Mouse (Mus musculus): ENCODE results near the gene Fcho1. TPM values are rescaled to one million over a fixed set of nuclear protein-coding genes. Genes with fewer than 3 reads are reported as not detected.

Gene Fcho1
- polyA plus RNA-seq, 1 experiment from 2014 or later = 1.4 TPM

DNA sequence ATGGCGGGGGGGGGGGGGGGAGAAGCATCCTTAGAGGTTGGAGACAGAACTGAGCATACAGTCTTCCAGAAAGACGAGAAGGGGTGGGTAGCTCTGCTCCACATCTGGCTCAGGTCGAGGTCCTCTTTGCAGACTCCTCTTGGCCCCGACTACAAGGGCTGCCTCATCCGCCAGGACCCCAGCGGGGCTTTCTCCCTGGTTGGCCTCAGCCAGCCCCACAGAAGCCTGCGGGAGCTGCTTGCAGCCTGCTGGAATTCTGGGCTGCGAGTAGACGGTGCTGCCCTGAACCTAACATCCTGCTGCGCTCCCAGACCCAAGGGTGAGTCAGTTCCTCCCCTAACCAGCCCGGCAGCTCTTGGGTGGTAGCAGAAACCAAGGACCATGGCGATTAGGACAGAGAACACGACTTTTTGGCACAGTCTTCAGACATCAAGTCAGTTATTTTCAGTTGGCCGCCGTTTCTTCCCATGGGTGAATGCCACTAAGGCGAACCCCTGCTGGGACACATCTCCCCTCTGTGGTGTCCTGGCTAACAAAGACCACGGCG, 44.1 kb downstream of the Fcho1 start:
- Histone ChIP-seq H3K4me3 (ENCODE audit: control insufficient read depth in 1 of 2, insufficient read depth in 1 of 2, low read depth in 1 of 2, low read length in 2 of 2) (no peak overlapping the region), H3K27me3 (ENCODE audit: control insufficient read depth, insufficient read depth, low read length) (peaks cover 81% of the 10 kb centered on the region), H3K9me3 (ENCODE audit: control insufficient read depth, low read length) (no peaks in the 10 kb centered on the region), H3K4me1 (ENCODE audit: control insufficient read depth in 2 of 2, insufficient read depth in 2 of 2, low read length in 2 of 2) (peaks cover 17 to 26% of the 10 kb centered on the region in 2 experiments), H3K4me2 (ENCODE audit: low read length) (no peak overlapping the region), H3K9ac (ENCODE audit: low read length) (no peak overlapping the region), H3K27ac (replicated peaks in 1 of 2; ENCODE audit: control insufficient read depth in 1 of 2, insufficient read depth in 1 of 2, low read depth in 2 of 2, low read length in 2 of 2) (no peak overlapping the region), H3K36me3 (ENCODE audit: control insufficient read depth, insufficient read depth, low read length) (no peaks in the 10 kb centered on the region)
- ATAC-seq (ENCODE audit: insufficient number of reproducible peaks, insufficient read depth, low FRiP score, low read depth) = no peak
- WGBS = 19% methylated on average over 18 of the region's 18 CpGs

DNA sequence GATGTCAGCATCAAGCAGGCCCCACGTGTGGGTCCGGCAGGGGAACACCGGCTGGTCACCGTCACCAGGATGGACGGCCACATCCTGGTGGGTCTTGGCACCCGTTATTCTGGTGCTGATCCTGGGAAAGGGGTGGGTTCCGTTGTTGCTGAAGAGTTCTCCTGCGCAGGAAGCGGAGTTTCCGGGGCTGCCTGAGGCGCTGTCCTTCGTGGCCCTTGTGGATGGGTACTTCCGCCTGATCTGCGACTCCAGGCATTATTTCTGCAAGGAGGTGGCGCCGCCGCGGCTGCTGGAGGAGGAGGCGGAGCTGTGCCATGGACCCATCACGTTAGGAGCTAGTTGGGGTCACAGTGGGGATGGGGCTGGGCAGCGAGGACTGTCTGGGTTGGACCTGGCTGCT, 45.0 kb downstream of the Fcho1 start:
- Histone ChIP-seq H3K36me3 (ENCODE audit: control insufficient read depth, insufficient read depth, low read length) (no peaks in the 10 kb centered on the region), H3K4me2 (ENCODE audit: low read length) (no peak overlapping the region), H3K27me3 (ENCODE audit: control insufficient read depth, insufficient read depth, low read length) (peaks cover 72% of the 10 kb centered on the region), H3K27ac (replicated peaks in 1 of 2; ENCODE audit: control insufficient read depth in 1 of 2, insufficient read depth in 1 of 2, low read depth in 2 of 2, low read length in 2 of 2) (no peak overlapping the region), H3K4me3 (ENCODE audit: control insufficient read depth in 1 of 2, insufficient read depth in 1 of 2, low read depth in 1 of 2, low read length in 2 of 2) (no peak overlapping the region), H3K9ac (ENCODE audit: low read length) (no peak overlapping the region), H3K4me1 (ENCODE audit: control insufficient read depth in 2 of 2, insufficient read depth in 2 of 2, low read length in 2 of 2) (peaks cover 10 to 24% of the 10 kb centered on the region in 2 experiments; a peak in 3 of 4 replicates), H3K9me3 (ENCODE audit: control insufficient read depth, low read length) (no peaks in the 10 kb centered on the region)
- ATAC-seq (ENCODE audit: insufficient number of reproducible peaks, insufficient read depth, low FRiP score, low read depth) = no peak
- 17% methylated on average over 21 of the region's 21 CpGs for WGBS

DNA sequence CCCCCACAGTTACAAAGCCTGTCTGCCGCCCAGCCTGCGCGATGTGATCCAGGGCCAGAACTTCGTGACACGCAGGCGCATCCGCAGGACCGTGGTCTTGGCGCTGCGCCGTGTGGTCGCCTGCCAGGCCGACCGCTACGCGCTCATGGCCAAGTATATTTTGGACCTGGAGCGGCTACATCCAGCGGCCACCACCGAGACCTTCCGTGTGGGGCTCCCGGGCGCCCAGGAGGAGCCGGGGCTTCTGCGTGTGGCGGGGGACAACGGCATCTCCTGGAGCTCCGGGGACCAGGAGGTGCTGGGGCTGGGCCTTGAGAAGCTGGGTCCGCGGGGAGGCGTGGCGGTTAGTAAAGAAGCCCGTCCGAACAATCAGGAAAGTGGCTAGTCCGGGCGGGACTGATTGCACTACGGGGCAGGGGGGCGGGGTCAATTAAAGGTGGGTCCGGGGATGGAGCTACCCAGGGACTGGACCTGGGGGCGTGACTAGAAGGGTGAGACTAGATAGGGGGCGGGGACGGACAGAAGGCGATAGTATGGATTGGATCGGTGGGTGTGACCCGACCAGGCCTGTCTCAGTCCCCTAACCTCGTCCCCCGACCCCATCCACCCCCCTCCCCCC, 45.9 kb downstream of the Fcho1 start:
- Histone ChIP-seq H3K4me1 (ENCODE audit: control insufficient read depth in 2 of 2, insufficient read depth in 2 of 2, low read length in 2 of 2) (peaks cover 10 to 27% of the 10 kb centered on the region in 2 experiments; a peak in 3 of 4 replicates), H3K27me3 (ENCODE audit: control insufficient read depth, insufficient read depth, low read length) (peaks cover 64% of the 10 kb centered on the region), H3K4me2 (ENCODE audit: low read length) (peak overlapping the region; percentile 71), H3K4me3 (ENCODE audit: control insufficient read depth in 1 of 2, insufficient read depth in 1 of 2, low read depth in 1 of 2, low read length in 2 of 2) (peak overlapping the region; percentile 33 to 35), H3K9ac (ENCODE audit: low read length) (peak overlapping the region; percentile 55; the same call in 1 of the 2 replicates), H3K36me3 (ENCODE audit: control insufficient read depth, insufficient read depth, low read length) (no peaks in the 10 kb centered on the region), H3K27ac (replicated peaks in 1 of 2; ENCODE audit: control insufficient read depth in 1 of 2, insufficient read depth in 1 of 2, low read depth in 2 of 2, low read length in 2 of 2) (no peak overlapping the region), H3K9me3 (ENCODE audit: control insufficient read depth, low read length) (no peaks in the 10 kb centered on the region)
- WGBS = 11% methylated on average over 46 of the region's 46 CpGs
- ATAC-seq (ENCODE audit: insufficient number of reproducible peaks, insufficient read depth, low FRiP score, low read depth) = no peak

GRCm38 (mm10) chr8:71679116-71679515, 46.4 kb downstream of the Fcho1 start:
- Histone ChIP-seq H3K27me3 (ENCODE audit: control insufficient read depth, insufficient read depth, low read length) (peaks cover 58% of the 10 kb centered on the region), H3K36me3 (ENCODE audit: control insufficient read depth, insufficient read depth, low read length) (no peaks in the 10 kb centered on the region)

GRCm38 (mm10) chr8:71678216-71678615, 47.3 kb downstream of the Fcho1 start:
- Histone ChIP-seq H3K9ac (ENCODE audit: low read length) (no peak overlapping the region), H3K27ac (replicated peaks in 1 of 2; ENCODE audit: control insufficient read depth in 1 of 2, insufficient read depth in 1 of 2, low read depth in 2 of 2, low read length in 2 of 2) (no peak overlapping the region), H3K9me3 (ENCODE audit: control insufficient read depth, low read length) (no peaks in the 10 kb centered on the region), H3K4me3 (ENCODE audit: control insufficient read depth in 1 of 2, insufficient read depth in 1 of 2, low read depth in 1 of 2, low read length in 2 of 2) (no peak overlapping the region), H3K27me3 (ENCODE audit: control insufficient read depth, insufficient read depth, low read length) (peaks cover 49% of the 10 kb centered on the region), H3K4me2 (ENCODE audit: low read length) (peak overlapping the region; percentile 80; the same call in 1 of the 2 replicates), H3K36me3 (ENCODE audit: control insufficient read depth, insufficient read depth, low read length) (no peaks in the 10 kb centered on the region), H3K4me1 (ENCODE audit: control insufficient read depth in 2 of 2, insufficient read depth in 2 of 2, low read length in 2 of 2) (peaks cover 10 to 27% of the 10 kb centered on the region in 2 experiments; a peak in 3 of 4 replicates)
- WGBS = 54% methylated on average over 4 of the region's 4 CpGs
- no peak for ATAC-seq (ENCODE audit: insufficient number of reproducible peaks, insufficient read depth, low FRiP score, low read depth)

More at GRCm38 (mm10) chr8:71679116-71679515, 46.4 kb downstream of the Fcho1 start:
- 24% methylated on average over 16 of the region's 16 CpGs for WGBS
- no peaks in the 10 kb centered on the region for H3K9me3 ChIP-seq (ENCODE audit: control insufficient read depth, low read length)
- H3K9ac ChIP-seq (ENCODE audit: low read length) = peak overlapping the region; percentile 55; the same call in 1 of the 2 replicates
- peak overlapping the region; percentile 71 for H3K4me2 ChIP-seq (ENCODE audit: low read length)
- no peak overlapping the region for H3K27ac ChIP-seq (replicated peaks in 1 of 2; ENCODE audit: control insufficient read depth in 1 of 2, insufficient read depth in 1 of 2, low read depth in 2 of 2, low read length in 2 of 2)
- H3K4me1 ChIP-seq (ENCODE audit: control insufficient read depth in 2 of 2, insufficient read depth in 2 of 2, low read length in 2 of 2) = peaks cover 10 to 27% of the 10 kb centered on the region in 2 experiments; a peak in 3 of 4 replicates
- H3K4me3 ChIP-seq (ENCODE audit: control insufficient read depth in 1 of 2, insufficient read depth in 1 of 2, low read depth in 1 of 2, low read length in 2 of 2) = peak overlapping the region; percentile 33 to 35
- no peak for ATAC-seq (ENCODE audit: insufficient number of reproducible peaks, insufficient read depth, low FRiP score, low read depth)

- Histone ChIP-seq H3K9ac (ENCODE audit: low read length) (no peak overlapping the region), H3K4me3 (ENCODE audit: control insufficient read depth in 1 of 2, insufficient read depth in 1 of 2, low read depth in 1 of 2, low read length in 2 of 2) (no peak overlapping the region), H3K4me1 (ENCODE audit: control insufficient read depth in 2 of 2, insufficient read depth in 2 of 2, low read length in 2 of 2) (peaks cover 10 to 27% of the 10 kb centered on the region in 2 experiments; a peak in 3 of 4 replicates), H3K9me3 (ENCODE audit: control insufficient read depth, low read length) (no peaks in the 10 kb centered on the region), H3K27ac (replicated peaks in 1 of 2; ENCODE audit: control insufficient read depth in 1 of 2, insufficient read depth in 1 of 2, low read depth in 2 of 2, low read length in 2 of 2) (peak overlapping the region; percentile 39 to 72; a peak in 2 of 4 replicates), H3K36me3 (ENCODE audit: control insufficient read depth, insufficient read depth, low read length) (no peaks in the 10 kb centered on the region), H3K4me2 (ENCODE audit: low read length) (peak overlapping the region; percentile 80), H3K27me3 (ENCODE audit: control insufficient read depth, insufficient read depth, low read length) (peaks cover 43% of the 10 kb centered on the region)
- no peak for ATAC-seq (ENCODE audit: insufficient number of reproducible peaks, insufficient read depth, low FRiP score, low read depth)
Observed at GRCm38 (mm10) chr8:71677555-71677954, 48.0 kb downstream of the Fcho1 start.

DNA sequence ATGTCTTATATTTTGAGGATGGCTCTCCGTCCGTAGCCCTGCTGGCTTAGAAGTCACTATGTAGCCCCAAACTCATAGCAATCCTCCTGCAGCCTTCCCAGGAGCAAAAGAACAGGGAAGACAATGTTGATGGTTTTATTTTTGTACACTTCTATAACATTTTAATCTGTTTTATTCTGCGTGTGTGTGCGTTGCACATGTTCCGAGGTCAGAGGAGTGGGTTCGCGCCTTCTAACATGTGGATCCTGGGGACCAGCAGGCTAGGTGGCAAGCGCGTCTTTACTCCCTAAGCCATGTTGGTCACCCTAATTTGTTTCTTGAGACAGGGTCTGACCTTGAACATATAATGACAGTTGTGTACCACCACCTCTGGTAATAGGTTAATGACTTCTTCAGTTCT, 48.7 kb downstream of the Fcho1 start:
- H3K4me2 ChIP-seq (ENCODE audit: low read length) = peak overlapping the region; percentile 80
- peaks cover 10 to 32% of the 10 kb centered on the region in 2 experiments for H3K4me1 ChIP-seq (ENCODE audit: control insufficient read depth in 2 of 2, insufficient read depth in 2 of 2, low read length in 2 of 2)

More for the DNA sequence above, 48.7 kb downstream of the Fcho1 start:
- Histone ChIP-seq H3K36me3 (ENCODE audit: control insufficient read depth, insufficient read depth, low read length) (no peaks in the 10 kb centered on the region), H3K9ac (ENCODE audit: low read length) (peak overlapping the region; percentile 88), H3K4me3 (ENCODE audit: control insufficient read depth in 1 of 2, insufficient read depth in 1 of 2, low read depth in 1 of 2, low read length in 2 of 2) (peak overlapping the region; percentile 89 to 95), H3K27me3 (ENCODE audit: control insufficient read depth, insufficient read depth, low read length) (peaks cover 35% of the 10 kb centered on the region), H3K27ac (replicated peaks in 1 of 2; ENCODE audit: control insufficient read depth in 1 of 2, insufficient read depth in 1 of 2, low read depth in 2 of 2, low read length in 2 of 2) (peak overlapping the region; percentile 52 to 72; a peak in 3 of 4 replicates), H3K9me3 (ENCODE audit: control insufficient read depth, low read length) (no peaks in the 10 kb centered on the region)
- whole genome bisulfite sequencing = 52% methylated on average over 9 of the region's 9 CpGs
- no peak for ATAC-seq (ENCODE audit: insufficient number of reproducible peaks, insufficient read depth, low FRiP score, low read depth)
